Mouse (Mus musculus): ENCODE data around the gene Cdc42se1. TPM values are rescaled to one million over a fixed set of nuclear protein-coding genes. Genes with fewer than 3 reads are reported as not detected.

Gene Cdc42se1
- polyA plus RNA-seq, 1 experiment, result 71.7 TPM

GRCm38 (mm10) chr3:95217255-95218134, 11.0 kb upstream of the Cdc42se1 start, which contains the start of gene Gabpb2:
TSS of gene Gabpb2 (minus strand) at chr3:95217916.
- WGBS, result under 1% methylated on average over 56 of the region's 56 CpGs
- Histone ChIP-seq H3K4me3 (replicated peaks; ENCODE audit: extremely low read depth, low read depth, low read length) (peak within 1 kb of the TSS; percentile 99), H3K4me1 (ENCODE audit: control insufficient read depth, insufficient read depth, low read length) (no peaks in the 10 kb centered on the region)
- peak; percentile 69; the same call in 1 of the 2 replicates for TF ChIP-seq POLR2A (IDR thresholded peaks at IDR 0.05; ENCODE audit: borderline replicate concordance, extremely low read depth, low read depth, low read length)
- TF ChIP-seq CTCF (IDR thresholded peaks at IDR 0.05; ENCODE audit: insufficient read depth, low read length), result peak; percentile 64
- peak; percentile 95 for DNase-seq

- TF ChIP-seq CTCF (IDR thresholded peaks at IDR 0.05; ENCODE audit: insufficient read depth, low read length), result no peak
- TF ChIP-seq POLR2A (IDR thresholded peaks at IDR 0.05; ENCODE audit: borderline replicate concordance, extremely low read depth, low read depth, low read length), result no peak
- Histone ChIP-seq H3K4me1 (ENCODE audit: control insufficient read depth, insufficient read depth, low read length) (no peaks in the 10 kb centered on the region), H3K4me3 (replicated peaks; ENCODE audit: extremely low read depth, low read depth, low read length) (no peak overlapping the region)
- no peak for DNase-seq
- 70% methylated on average over 6 of the region's 6 CpGs for WGBS
These were observed 9.9 kb upstream of the Cdc42se1 start for GRCm38 (mm10) chr3:95218466-95219137.

GRCm38 (mm10) chr3:95223041-95223440, 5.5 kb upstream of the Cdc42se1 start:
- H3K4me3 ChIP-seq (replicated peaks; ENCODE audit: extremely low read depth, low read depth, low read length), result no peak overlapping the region
- no peak for TF ChIP-seq CTCF (IDR thresholded peaks at IDR 0.05; ENCODE audit: insufficient read depth, low read length)
- TF ChIP-seq POLR2A (IDR thresholded peaks at IDR 0.05; ENCODE audit: borderline replicate concordance, extremely low read depth, low read depth, low read length), result no peak
- no peak for DNase-seq
- 0 out of 2 replicates have a peak, but pooled peaks cover 2% of the 10 kb centered on the region for H3K4me1 ChIP-seq (ENCODE audit: control insufficient read depth, insufficient read depth, low read length)
- 88% methylated on average over 2 of the region's 2 CpGs for WGBS

- WGBS, result 37% methylated on average over 6 of the region's 6 CpGs
- TF ChIP-seq POLR2A (IDR thresholded peaks at IDR 0.05; ENCODE audit: borderline replicate concordance, extremely low read depth, low read depth, low read length) (no peak), CTCF (IDR thresholded peaks at IDR 0.05; ENCODE audit: insufficient read depth, low read length) (no peak)
- DNase-seq, result no peak
- no peak overlapping the region for H3K4me3 ChIP-seq (replicated peaks; ENCODE audit: extremely low read depth, low read depth, low read length)
- H3K4me1 ChIP-seq (ENCODE audit: control insufficient read depth, insufficient read depth, low read length), result 0 out of 2 replicates have a peak, but pooled peaks cover 2% of the 10 kb centered on the region
These were observed 4.2 kb upstream of the Cdc42se1 start for GRCm38 (mm10) chr3:95224295-95224694.

- WGBS, result 17% methylated on average over 1 of the region's 1 CpGs
- peaks cover 12% of the 10 kb centered on the region for H3K4me1 ChIP-seq (ENCODE audit: control insufficient read depth, insufficient read depth, low read length)
- H3K4me3 ChIP-seq (replicated peaks; ENCODE audit: extremely low read depth, low read depth, low read length), result no peak overlapping the region
- DNase-seq, result no peak
- no peak for TF ChIP-seq POLR2A (IDR thresholded peaks at IDR 0.05; ENCODE audit: borderline replicate concordance, extremely low read depth, low read depth, low read length)
- no peak for TF ChIP-seq CTCF (IDR thresholded peaks at IDR 0.05; ENCODE audit: insufficient read depth, low read length)
These were observed 1.3 kb upstream of the Cdc42se1 start for GRCm38 (mm10) chr3:95227214-95227613.

- peak overlapping the region; percentile 93 for H3K4me3 ChIP-seq (replicated peaks; ENCODE audit: extremely low read depth, low read depth, low read length)
- peaks cover 16% of the 10 kb centered on the region for H3K4me1 ChIP-seq (ENCODE audit: control insufficient read depth, insufficient read depth, low read length)
- no peak for TF ChIP-seq CTCF (IDR thresholded peaks at IDR 0.05; ENCODE audit: insufficient read depth, low read length)
- TF ChIP-seq POLR2A (IDR thresholded peaks at IDR 0.05; ENCODE audit: borderline replicate concordance, extremely low read depth, low read depth, low read length), result no peak
- under 1% methylated on average over 43 of the region's 43 CpGs for WGBS
- DNase-seq, result peak; percentile 64
These were observed 605 bp downstream of the Cdc42se1 start for GRCm38 (mm10) chr3:95228894-95229780.

GRCm38 (mm10) chr3:95229781-95230494, 1.4 kb downstream of the Cdc42se1 start:
- no peak for TF ChIP-seq CTCF (IDR thresholded peaks at IDR 0.05; ENCODE audit: insufficient read depth, low read length)
- peak; percentile 59; the same call in 1 of the 2 replicates for TF ChIP-seq POLR2A (IDR thresholded peaks at IDR 0.05; ENCODE audit: borderline replicate concordance, extremely low read depth, low read depth, low read length)
- WGBS, result 2% methylated on average over 13 of the region's 13 CpGs
- H3K4me1 ChIP-seq (ENCODE audit: control insufficient read depth, insufficient read depth, low read length), result peaks cover 14% of the 10 kb centered on the region
- peak; percentile 56 for DNase-seq
- H3K4me3 ChIP-seq (replicated peaks; ENCODE audit: extremely low read depth, low read depth, low read length), result peak overlapping the region; percentile 93

- Histone ChIP-seq H3K4me1 (ENCODE audit: control insufficient read depth, insufficient read depth, low read length) (peaks cover 14% of the 10 kb centered on the region), H3K4me3 (replicated peaks; ENCODE audit: extremely low read depth, low read depth, low read length) (peak overlapping the region; percentile 58)
- TF ChIP-seq POLR2A (IDR thresholded peaks at IDR 0.05; ENCODE audit: borderline replicate concordance, extremely low read depth, low read depth, low read length) (no peak), CTCF (IDR thresholded peaks at IDR 0.05; ENCODE audit: insufficient read depth, low read length) (no peak)
- peak; percentile 37 for DNase-seq
- WGBS, result 24% methylated on average over 8 of the region's 8 CpGs
These were observed 2.2 kb downstream of the Cdc42se1 start for GRCm38 (mm10) chr3:95230495-95231297.
